Mouse (Mus musculus) embryo, embryonic 10 days (tissue): ENCODE data around the gene C2cd4c.

ENCODE experiments used
- DNase-seq: peaks from one replicate; pipeline ENCODE4 v3.0.0-alpha.2; 2015; ENCODE audit warnings: low spot score

C2cd4c gene

DNA sequence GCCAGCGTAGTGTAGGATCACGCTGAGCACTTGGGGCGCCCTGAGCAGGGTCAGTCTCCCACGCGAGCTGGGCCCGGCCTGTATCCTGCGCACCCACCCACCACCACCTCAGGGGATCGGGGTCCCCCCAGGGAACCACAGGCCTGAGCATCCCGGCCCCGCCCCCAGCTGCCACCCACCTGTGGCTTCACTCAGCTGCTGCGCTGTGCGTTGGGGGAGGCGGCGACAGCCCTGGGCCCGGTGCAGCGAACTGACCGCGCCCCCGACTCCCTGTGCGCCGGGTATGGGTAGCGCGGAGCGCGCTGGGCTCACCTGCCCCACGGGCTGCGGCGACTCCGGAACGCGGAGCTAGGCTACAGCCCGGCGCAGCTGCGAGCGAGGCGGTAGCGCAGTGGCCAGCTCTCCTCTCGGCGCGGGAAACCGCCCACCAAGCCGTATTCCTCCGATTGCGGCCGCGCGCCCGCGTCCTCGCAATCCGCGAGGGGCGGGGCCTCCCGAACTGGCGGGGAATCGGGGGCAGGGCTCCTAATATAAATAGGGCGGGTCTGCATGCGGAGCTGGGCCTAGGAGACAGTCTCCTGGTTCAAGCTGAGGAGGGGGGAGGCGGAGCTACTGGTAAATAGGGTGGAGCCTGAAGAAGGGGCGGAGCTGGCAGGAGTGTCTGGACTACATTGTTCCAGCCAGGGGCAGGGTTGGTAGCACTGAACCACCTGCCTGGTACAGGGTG, at the start of gene C2cd4c:
TSS of gene C2cd4c (minus strand) at position 448 of the 727 bp plus-strand sequence.
- peak; percentile 83 for DNase-seq

DNA sequence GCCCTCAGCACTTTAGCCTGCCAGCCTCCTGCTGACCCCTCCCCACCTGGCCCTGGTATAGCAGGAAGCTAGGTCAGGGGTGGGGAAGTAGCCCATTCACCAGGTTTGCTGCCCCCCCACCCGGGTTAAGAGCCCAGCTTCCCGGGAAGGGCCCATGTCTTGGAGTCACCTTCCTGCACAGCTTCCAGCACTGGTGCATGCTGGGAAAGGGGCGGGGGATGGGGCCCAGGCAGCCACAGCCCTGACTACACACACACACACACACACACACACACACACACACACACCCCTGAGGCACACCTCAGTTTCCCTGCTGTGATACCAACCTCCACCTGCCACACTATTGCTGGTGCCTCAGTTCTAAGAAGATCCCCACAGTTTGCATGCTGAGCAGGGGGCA, 48.0 kb upstream of the C2cd4c start:
- no peak for DNase-seq

DNA sequence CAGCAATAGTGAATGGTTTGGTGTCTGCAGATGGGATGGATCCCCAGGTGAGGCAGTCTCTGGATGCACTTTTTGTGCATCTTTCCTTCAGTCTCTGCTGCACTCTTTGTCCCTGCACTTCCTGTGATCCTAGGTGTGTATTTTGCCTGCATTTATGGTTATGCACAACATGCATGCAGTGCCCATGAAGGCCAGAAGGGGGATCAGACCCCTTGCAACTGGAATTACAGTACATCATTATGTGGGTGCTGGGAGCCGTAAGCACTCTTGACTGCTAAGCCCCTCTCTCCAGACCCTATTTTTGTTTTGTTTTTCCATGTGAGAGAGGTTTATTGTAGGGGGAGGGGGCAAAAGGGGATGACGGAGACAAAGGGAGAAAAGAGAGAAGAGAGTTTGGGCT, 46.5 kb upstream of the C2cd4c start:
- peak; percentile 32 for DNase-seq

DNA sequence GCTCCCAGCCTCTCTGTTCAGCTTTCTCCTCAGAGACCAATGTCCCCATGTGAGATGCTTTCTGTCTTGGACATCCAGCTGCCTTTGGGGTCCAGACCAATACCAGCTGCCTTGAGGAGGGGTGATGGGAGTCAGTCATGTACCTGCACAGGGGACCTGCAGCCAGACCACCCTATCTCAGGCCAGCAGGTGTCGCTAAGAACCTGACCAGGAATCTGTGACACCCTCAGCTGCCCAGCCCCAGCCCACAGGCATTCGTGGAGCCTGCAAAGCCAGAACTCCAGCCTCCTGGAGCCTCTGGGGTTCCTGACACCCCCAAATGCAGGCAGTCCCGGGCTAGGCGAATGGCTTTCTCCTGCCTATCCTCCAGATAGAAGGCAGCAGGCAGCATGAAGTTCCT, 45.0 kb upstream of the C2cd4c start:
- peak; percentile 54 for DNase-seq

DNA sequence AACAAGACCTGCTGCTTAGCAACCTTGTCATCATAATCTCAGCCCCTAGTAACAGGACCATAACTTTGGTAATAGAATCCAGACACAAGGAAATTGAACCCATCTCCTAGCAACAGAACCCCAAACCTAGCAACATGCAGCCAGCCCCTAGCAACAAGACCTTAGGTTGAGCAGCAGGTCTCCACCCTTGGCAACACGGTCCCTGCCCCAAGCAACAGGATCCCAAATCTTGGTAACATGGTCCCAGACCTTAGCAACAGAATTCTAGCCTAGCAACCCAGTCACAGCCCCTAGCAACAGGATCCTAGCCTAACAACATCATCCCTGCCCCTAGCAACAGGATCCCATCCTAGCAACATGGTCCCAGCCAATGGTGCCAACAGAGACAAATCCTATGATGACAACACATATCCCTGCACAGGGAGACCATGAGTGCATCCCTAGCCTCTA, 41.1 kb upstream of the C2cd4c start:
- DNase-seq, result peak; percentile 51

DNA sequence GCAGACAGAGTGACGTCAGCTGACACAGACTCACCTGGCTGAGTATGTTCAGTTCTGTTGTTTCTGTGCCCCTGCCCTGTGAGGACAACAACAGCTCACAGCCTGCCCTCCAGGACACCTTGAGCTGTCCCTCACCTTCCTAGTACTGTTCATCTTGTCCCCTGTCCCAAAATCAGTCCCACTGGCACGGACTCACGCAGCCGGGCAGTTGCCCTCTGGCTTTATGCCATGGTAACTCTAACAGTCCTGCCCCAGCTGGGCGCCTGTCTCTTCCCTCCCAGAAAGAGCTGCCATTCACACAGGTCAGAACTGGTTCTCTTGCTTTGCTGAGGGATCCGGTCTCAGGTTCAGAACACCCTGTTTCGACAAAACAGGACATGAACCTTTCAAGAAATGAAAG, 39.0 kb upstream of the C2cd4c start:
- no peak for DNase-seq

DNA sequence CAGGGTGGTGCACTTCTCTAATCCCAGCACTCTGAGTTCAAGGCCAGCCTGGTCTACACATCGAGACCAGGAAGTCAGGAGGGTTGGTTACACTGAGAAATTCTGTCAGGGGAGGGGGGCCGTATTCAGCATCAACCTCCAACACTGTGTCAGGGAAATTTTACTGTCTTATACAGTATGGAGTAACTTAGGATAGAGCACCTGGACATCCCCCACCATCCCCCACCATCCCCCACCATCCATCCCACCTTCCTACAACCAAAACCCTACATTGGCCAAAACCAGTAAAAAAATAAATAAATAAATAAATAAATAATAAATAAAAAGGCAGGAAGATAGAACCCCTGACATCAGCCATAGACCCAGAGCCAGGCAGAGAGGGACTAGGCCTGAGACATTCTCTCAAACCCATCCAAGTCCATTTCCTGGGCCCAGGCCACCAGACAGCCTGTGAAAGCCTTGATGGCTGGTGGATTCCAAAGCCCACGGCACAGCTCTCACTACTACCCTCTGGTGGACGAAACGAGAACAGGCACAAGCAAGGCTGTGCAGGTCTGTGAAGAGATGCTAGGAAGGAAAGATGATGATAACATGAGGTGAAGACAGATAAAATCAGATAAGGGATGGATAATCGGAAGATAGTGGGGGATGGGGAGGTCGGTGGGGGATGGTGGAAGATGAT, 35.4 kb upstream of the C2cd4c start:
- peak; percentile 90 for DNase-seq

DNA sequence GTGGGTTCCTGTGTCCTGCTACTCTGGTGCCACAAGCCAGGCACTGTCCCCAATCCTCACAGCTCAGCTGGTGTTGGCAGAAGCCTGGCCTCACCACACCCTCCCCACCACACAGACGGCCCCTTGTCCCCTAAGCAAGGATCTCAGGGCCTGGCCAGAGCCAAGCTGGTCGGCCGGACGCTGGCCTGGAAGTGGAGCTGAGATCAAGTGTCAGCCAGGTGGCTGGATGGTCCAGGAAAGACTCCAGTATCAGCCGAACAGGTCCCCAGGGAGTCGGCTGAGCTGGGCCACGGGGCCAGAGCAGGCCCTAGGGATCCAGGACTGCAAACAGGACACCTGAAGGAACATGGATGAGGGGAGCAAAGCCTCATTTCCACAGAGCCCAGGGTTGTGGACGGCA, 31.9 kb upstream of the C2cd4c start, which contains the start of gene Odf3l2:
TSS of gene Odf3l2 (minus strand) at position 28 of the 400 bp plus-strand sequence.
- DNase-seq, result no peak

DNA sequence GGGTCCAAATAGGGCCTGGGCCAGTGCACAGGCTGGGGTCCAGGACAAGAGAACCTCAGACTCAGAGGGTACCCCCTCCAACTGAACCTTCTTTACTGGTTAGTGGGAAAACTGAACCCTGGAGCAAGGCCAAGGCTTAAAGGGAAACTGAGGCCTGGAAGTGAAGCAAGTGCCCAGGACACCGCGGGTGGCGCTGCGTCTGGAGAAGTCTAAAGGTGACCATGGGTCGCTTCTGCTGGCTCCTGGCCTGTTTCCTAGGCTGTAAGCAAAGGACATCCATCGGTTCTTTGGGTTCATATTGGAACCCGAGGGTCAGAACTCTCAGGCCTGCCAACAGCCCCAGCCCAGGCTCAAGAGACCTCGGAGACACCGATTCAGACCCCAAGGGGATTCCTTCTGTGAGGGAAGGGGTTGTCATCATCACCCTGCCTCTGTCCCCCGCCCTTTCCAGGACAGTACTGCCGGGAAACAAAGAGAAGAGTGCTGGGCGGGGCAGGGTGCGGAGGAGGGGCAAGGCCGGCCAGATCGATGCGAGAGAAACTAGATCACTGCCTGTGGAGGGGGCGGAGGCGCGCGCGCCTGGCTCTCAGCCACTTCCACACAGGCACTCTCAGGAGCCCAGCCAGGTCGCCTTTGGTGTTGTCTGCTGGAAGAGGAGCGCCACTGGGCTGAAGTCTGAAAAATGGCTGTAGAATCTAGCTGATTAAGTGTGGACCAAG, 24.8 kb upstream of the C2cd4c start:
- peak; percentile 78 for DNase-seq

DNA sequence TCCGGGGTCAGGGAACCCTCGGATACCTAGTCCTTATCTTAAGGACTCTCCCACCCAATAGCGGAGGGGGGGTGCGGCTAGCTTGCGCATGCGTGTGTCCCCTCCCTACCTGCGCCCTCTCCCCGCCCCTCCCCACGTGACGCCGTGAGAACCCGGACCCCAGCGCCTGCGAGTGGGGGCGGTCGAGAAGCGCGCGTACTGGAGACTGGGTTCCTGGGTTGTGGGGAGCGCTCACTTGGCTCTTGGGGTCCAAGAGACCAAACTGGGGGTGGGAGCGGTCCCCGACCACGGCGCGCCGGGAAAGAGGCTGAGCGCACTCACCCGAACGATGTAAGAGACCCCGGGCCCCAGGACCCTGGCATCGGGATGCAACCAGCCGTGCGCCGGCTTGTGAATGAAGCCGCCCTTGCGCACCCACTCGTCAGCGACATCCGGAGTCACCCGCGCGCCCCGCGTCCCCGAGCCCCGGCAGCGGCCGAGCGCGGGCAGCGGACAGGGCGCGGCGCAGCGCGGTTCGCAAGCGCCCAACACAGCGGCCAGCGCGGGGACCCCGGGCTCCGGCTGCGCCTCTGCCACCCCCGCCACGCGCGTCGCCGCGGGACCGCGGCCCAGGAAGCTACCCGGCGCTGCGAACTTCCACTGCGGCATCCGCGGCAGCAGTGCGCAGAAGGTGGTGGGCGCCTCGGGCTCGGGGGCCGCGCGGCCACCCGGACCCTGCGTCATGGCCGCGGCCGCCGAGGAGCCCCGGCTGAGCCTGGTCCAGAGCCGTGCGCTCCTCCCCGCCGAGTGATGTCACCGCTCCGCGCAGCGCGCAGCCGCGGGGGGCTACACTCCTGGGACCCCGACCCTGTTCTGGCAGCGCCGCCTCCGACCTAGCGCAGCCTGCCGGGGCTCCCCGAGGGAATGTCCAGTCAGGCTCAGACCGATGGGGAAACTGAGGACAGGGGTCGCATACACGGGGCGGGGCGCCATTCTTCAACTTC, 23.6 kb upstream of the C2cd4c start, which contains the start of gene Shc2:
TSS of gene Shc2 (minus strand) at position 791 of the 983 bp plus-strand sequence.
- peak; percentile 80 for DNase-seq

DNA sequence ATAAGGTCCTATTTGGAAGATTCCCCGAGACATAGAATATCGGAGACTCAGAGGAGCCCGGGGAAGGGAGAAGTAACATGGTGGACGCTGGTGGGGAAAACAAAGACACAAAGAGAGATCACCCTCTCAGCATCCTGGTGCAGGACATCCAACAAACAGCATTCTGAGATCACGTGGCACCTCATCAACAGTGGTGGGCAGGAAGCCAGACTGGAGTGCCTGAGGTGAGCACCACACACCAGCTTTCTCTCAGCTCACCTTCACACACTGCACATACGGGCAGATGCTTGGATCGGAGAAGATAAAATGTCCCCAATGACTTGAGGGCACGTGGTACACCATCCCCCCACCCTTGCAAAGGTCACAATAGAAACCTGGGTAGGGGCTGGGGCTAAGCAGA, 22.5 kb upstream of the C2cd4c start:
- DNase-seq, result no peak

DNA sequence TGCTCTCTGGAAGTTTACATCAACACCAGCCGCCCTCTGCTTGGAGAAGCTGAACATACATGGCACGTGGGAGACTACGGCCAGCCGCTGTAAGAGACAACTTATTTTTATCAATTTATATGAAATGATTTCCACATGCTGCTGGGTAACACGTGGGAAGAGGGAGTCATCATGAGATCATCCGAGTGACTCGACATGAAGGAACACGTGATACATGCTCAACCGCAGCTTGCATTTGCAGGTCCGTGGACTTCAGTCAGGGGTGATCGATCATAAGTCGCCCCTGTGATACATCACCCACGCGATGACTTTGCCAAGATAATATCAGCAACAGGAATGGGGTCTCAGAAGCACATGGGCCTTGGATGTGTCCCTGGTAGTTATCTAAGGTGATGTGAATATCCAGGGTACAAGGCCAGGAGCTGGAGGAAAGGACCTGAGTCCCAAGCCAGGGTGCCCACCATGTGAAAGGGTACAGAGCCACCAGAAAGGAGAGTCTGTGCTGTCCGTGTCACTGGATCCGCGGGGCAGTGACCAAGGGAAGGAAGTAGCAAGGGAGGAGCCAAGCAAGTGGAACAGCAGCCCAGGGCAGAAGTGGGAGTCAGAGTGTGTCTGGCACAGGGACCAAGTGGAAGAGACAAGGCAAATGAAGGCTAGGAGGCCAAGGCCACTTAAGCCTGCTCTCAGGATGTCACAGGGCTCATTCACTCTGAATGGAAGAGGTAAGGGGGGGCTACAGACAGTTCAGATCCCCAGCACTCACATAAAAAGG, 19.4 kb upstream of the C2cd4c start:
- DNase-seq, result no peak

DNA sequence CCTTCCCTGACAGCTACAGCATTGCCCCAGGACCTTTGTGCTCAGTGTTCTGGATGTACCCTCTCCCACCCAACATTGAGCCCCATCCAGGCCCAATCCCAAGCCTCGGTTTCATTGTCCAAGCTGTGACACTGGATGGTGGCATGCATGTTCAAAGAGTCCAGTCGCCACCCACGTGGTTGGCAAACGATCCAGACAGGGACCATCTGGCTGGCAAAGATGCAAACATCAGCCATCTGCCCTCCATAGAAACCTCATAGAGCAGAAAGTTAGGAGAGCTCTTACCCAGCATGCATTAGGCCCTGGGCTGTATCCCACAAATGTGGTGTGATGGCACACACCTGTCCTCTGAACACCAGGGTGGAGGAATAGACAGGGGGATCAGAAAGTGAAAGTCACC, 17.6 kb upstream of the C2cd4c start:
- no peak for DNase-seq

DNA sequence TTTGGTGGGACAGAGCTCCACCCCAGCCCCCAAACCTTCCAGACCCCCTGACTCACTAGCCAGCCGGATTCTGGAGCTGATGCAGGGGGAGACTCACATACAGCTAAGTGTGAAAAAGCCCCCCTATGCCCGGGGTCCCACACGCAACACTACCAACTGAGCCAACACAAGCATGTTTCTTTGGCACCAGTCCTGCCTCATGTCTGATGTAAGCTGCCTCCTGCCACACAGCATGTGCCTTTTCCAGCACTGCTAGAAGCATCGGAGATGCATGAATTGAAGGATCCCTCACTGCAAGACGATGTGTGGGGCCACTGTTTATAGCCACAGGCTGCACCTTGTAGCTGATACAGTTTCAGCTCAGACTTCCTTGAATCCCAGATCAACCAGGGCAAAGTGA, 14.6 kb upstream of the C2cd4c start:
- DNase-seq, result no peak

DNA sequence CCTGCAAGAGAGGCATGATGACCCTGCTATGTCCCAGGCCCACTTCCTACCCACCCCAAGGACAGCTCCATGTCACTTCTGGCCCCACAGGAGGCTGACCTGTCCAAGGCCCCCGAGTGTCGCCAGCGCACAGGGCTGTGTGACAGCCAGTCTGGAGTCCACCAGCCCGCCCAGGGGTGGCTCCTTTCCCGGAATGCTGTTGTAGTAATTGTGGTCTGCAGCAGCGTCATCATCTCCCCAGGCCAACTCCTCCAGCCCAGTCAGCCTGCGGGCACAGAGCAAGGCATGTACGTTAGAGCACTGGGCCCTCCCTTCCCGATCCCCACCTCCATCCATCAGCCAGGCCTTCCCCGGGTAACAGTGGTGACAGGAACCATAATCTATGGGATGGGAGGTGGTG, 12.3 kb upstream of the C2cd4c start:
- DNase-seq, result no peak

DNA sequence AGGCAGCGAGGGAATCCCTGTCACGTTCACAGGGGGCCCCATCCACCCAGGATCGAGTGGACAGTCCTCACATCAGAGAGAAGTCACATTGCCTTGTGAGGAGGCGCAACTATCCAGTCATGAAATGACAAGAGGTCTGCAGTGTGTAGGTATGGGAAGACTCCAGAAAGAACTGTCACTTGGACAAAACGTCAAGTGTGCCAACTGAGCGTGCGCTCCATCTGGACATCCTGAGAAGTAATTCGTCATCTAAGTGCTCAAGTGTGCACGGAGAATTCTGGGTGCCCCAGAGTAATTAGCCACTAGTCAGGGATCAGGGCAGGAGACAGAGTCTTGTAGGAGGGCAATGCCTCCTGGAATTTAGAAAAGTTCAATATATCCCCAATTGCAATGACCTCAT, 11.6 kb upstream of the C2cd4c start:
- DNase-seq, result no peak

DNA sequence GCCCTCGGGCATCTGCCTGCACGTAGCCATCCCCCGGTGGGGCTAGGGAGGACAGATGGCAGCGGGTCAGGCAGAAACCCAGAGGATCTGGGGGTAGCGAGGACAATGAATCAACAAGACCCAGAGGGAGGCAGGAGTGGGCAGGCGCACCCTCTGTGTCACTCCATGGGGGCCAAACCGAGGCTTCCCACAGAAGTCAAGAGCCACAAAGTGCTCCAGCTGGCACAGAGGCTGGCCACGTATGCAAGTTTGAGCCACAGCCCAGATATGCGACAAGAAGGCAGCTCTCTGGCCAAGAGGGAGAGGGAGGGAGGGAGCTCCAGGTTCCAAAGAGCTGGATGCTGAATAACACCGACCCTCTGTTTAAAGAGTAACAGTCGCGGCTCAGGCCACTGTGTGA, 10.1 kb upstream of the C2cd4c start:
- no peak for DNase-seq

DNA sequence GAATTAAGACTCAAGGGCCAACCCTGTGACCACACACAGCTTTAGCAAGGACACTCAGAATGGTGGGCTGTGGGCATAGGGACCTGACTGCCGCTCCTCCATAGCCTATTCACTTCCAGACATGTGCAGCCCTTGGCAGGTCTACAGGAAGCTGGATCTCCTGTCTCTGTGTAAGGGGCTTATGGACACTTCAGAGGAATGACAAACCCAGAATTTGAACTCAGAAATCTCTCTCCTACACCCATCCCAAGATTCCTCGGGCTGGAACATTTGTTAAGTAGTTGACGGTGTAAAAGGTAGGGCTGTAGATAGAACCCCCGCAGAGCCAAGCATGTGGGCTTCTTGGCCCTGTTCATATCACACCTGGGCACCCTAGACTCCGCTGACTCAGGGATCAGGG, 2.6 kb upstream of the C2cd4c start:
- DNase-seq, result no peak

DNA sequence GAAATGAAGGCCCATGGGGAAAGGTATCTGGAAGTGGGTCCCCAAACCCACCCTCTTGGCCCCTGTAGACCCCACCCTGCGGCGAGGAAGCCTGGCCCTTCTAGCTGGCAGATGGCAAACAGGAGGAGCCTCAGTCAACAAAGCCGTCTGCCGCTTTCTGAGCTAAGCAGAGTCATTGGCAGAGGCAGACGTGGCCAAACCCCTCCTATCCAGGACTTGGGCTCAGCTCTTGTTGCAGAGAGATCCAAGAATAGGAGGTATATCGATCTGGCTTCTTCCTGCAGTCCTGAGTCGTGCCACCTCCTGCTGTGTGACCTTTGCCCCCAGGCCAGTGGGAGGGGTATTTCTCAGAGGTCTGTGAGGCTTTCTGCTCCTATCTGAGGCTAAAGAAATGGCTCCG, 2.0 kb upstream of the C2cd4c start:
- peak; percentile 49 for DNase-seq

DNA sequence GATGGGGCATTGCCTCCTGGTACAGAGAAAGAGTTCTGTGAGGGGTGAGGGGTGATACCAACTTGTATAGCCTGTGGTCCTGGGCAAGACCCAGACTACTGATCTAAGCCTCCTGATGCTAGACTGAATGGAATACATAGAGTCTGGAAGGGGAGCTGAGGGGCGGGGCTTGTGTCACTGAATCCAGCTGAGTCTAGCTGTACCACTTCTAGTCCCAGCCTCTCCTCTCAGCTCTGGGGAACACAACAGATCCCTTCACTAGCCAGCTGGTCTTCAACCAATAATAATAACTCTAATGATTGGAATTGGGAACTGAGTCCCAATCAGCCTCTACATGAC, 449 bp upstream of the C2cd4c start:
- DNase-seq, result no peak
